Mouse (Mus musculus) brain, embryonic 14.5 days (tissue): ENCODE measurements around the gene Med27.

ENCODE experiments used
- CTCF ChIP-seq: fragments of 200-500 bp; IDR thresholded peaks from 2 replicates; pipeline ENCODE4 v1.5.1; 2012; ENCODE audit warnings: inconsistent platforms, mild to moderate bottlenecking, moderate library complexity, borderline replicate concordance; ENCODE audit not compliant: insufficient read depth, insufficient read length; ENCODE audit errors: extremely low read depth
- POLR2A ChIP-seq: fragments of 200-500 bp; IDR thresholded peaks from 2 replicates; pipeline ENCODE4 v1.6.1; 2012; ENCODE audit warnings: mild to moderate bottlenecking, inconsistent platforms, borderline replicate concordance; ENCODE audit not compliant: poor library complexity, insufficient read depth, insufficient read length, severe bottlenecking; ENCODE audit errors: extremely low read depth

DNA sequence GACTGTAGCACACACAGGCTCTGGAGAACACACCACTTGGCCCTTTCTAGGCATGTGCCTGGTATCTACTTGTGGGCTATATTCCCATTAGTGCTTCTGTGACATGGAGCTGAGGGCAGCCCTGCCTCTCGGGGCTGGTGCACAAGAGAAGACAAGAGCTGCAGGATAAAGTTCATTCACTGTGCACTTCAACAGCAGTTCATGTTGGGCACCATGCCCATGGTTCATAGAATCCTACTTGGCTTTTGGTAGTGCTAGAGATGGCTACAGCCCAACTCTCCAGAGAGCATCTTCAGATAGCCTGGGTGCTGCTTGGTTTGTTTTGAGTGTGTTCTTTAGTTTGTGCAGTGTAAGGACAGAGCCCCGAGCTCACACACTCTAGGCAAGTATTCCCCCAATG lies 138.9 kb downstream of the Med27 start:
- TF ChIP-seq POLR2A (no peak), CTCF (no peak)
